Mouse (Mus musculus) small intestine, adult 2 months (tissue): ENCODE measurements around the gene Gm49661.

Experiments
- CTCF ChIP-seq: fragments of 200-500 bp; IDR thresholded peaks from 2 replicates; pipeline ENCODE4 v1.5.1; 2012; ENCODE audit warnings: low read depth, mild to moderate bottlenecking, control low read depth, inconsistent platforms, low read length, moderate library complexity, mixed read lengths; ENCODE audit not compliant: insufficient replicate concordance, insufficient read length; ENCODE audit errors: extremely low read depth
- POLR2A ChIP-seq: fragments of 200-500 bp; IDR thresholded peaks from 2 replicates; pipeline ENCODE4 v1.6.1; 2012; ENCODE audit warnings: low read depth, mild to moderate bottlenecking, control low read depth, inconsistent platforms, low read length, moderate library complexity

- no peak for TF ChIP-seq POLR2A
- no peak for TF ChIP-seq CTCF
Observed at GRCm38 (mm10) chr8:84996978-84997377, 27.7 kb upstream of the Gm49661 start.
